Mouse (Mus musculus): ENCODE measurements around the gene Hoxb7. TPM values are rescaled to one million over a fixed set of nuclear protein-coding genes. Genes with fewer than 3 reads are reported as not detected.

The Hoxb7 gene
- polyA plus RNA-seq, 1 experiment from 2014 or later: 45.6 TPM

- Histone ChIP-seq H3K4me3 (replicated peaks; ENCODE audit: low read length) (peak overlapping the region; percentile 48), H3K27me3 (ENCODE audit: control insufficient read depth, insufficient read depth, low read length) (peaks cover 93% of the 10 kb centered on the region), H3K27ac (peak overlapping the region; percentile 85; the same call in 1 of the 2 replicates), H3K9me3 (ENCODE audit: control insufficient read depth, low read length) (no peaks in the 10 kb centered on the region), H3K4me1 (replicated peaks; ENCODE audit: control insufficient read depth, insufficient read depth, low read length) (no peaks in the 10 kb centered on the region), H3K36me3 (replicated peaks; ENCODE audit: control insufficient read depth, insufficient read depth) (no peaks in the 10 kb centered on the region), H3K9ac (peak overlapping the region; percentile 97), H3K4me2 (replicated peaks) (peak overlapping the region; percentile 77)
- no peak for DNase-seq (ENCODE audit: low spot score)
- no peak for ATAC-seq (ENCODE audit: low FRiP score)
- WGBS: 2% methylated on average over 3 of the region's 3 CpGs
Observed at GRCm38 (mm10) chr11:96297428-96297827, 11.0 kb downstream of the Hoxb7 start.

GRCm38 (mm10) chr11:96297968-96298635 is 11.7 kb downstream of the Hoxb7 start:
- H3K9ac ChIP-seq: peak overlapping the region; percentile 97
- H3K9me3 ChIP-seq (ENCODE audit: control insufficient read depth, low read length): no peaks in the 10 kb centered on the region
- WGBS: 2% methylated on average over 11 of the region's 11 CpGs
- H3K27me3 ChIP-seq (ENCODE audit: control insufficient read depth, insufficient read depth, low read length): peaks cover 93% of the 10 kb centered on the region
- H3K4me3 ChIP-seq (replicated peaks; ENCODE audit: low read length): peak overlapping the region; percentile 48
- H3K4me1 ChIP-seq (replicated peaks; ENCODE audit: control insufficient read depth, insufficient read depth, low read length): no peaks in the 10 kb centered on the region
- H3K27ac ChIP-seq: peak overlapping the region; percentile 85
- H3K4me2 ChIP-seq (replicated peaks): peak overlapping the region; percentile 77
- DNase-seq (ENCODE audit: low spot score) (no peak), ATAC-seq (ENCODE audit: low FRiP score) (no peak)
- H3K36me3 ChIP-seq (replicated peaks; ENCODE audit: control insufficient read depth, insufficient read depth): no peaks in the 10 kb centered on the region

DNA sequence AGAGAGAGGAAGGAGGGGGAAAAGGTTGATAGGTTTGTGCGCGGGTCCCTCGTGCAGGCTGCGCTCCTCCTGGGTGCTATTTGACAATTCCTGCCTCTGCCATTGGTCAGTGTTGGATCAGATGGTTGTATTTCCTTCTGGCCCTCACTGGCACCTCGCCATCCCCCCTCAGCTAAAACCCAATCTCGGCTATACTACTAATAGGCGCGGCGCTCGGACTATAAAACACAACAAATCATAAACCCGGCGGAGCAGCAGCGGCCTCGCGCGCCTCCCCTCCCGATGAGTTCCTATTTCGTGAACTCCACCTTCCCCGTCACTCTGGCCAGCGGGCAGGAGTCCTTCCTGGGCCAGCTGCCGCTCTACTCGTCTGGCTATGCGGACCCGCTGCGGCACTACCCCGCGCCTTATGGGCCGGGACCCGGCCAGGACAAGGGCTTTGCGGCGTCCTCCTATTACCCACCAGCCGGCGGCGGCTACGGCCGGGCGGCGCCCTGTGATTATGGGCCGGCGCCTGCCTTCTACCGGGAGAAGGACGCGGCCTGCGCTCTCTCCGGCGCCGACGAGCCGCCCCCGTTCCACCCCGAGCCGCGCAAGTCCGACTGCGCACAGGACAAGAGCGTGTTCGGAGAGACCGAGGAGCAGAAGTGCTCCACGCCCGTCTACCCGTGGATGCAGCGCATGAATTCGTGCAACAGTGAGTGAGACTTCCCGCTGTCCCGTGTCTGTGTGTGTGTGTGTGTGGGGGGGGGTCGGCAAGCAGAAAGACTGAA is 12.7 kb downstream of the Hoxb7 start:
- peak overlapping the region; percentile 97 for H3K9ac ChIP-seq
- peaks cover 92% of the 10 kb centered on the region for H3K27me3 ChIP-seq (ENCODE audit: control insufficient read depth, insufficient read depth, low read length)
- no peaks in the 10 kb centered on the region for H3K9me3 ChIP-seq (ENCODE audit: control insufficient read depth, low read length)
- peak overlapping the region; percentile 85 for H3K27ac ChIP-seq
- ATAC-seq (ENCODE audit: low FRiP score) (no peak), DNase-seq (ENCODE audit: low spot score) (peak; percentile 44)
- no peaks in the 10 kb centered on the region for H3K36me3 ChIP-seq (replicated peaks; ENCODE audit: control insufficient read depth, insufficient read depth)
- no peaks in the 10 kb centered on the region for H3K4me1 ChIP-seq (replicated peaks; ENCODE audit: control insufficient read depth, insufficient read depth, low read length)
- peak overlapping the region; percentile 77 for H3K4me2 ChIP-seq (replicated peaks)
- under 1% methylated on average over 66 of the region's 66 CpGs for WGBS
- H3K4me3 ChIP-seq (replicated peaks; ENCODE audit: low read length): peak overlapping the region; percentile 48

- H3K27ac ChIP-seq: peak overlapping the region; percentile 85
- H3K4me2 ChIP-seq (replicated peaks): peak overlapping the region; percentile 77
- H3K9ac ChIP-seq: peak overlapping the region; percentile 97
- no peaks in the 10 kb centered on the region for H3K9me3 ChIP-seq (ENCODE audit: control insufficient read depth, low read length)
- peak overlapping the region; percentile 48 for H3K4me3 ChIP-seq (replicated peaks; ENCODE audit: low read length)
- WGBS: under 1% methylated on average over 9 of the region's 9 CpGs
- no peaks in the 10 kb centered on the region for H3K36me3 ChIP-seq (replicated peaks; ENCODE audit: control insufficient read depth, insufficient read depth)
- DNase-seq (ENCODE audit: low spot score) (no peak), ATAC-seq (ENCODE audit: low FRiP score) (no peak)
- H3K4me1 ChIP-seq (replicated peaks; ENCODE audit: control insufficient read depth, insufficient read depth, low read length): no peaks in the 10 kb centered on the region
- H3K27me3 ChIP-seq (ENCODE audit: control insufficient read depth, insufficient read depth, low read length): peaks cover 88% of the 10 kb centered on the region
Observed at GRCm38 (mm10) chr11:96299781-96300180, 13.4 kb downstream of the Hoxb7 start.

- DNase-seq (ENCODE audit: low spot score): no peak
- Histone ChIP-seq H3K27me3 (ENCODE audit: control insufficient read depth, insufficient read depth, low read length) (peaks cover 88% of the 10 kb centered on the region), H3K9ac (peak overlapping the region; percentile 97), H3K4me1 (replicated peaks; ENCODE audit: control insufficient read depth, insufficient read depth, low read length) (no peaks in the 10 kb centered on the region), H3K36me3 (replicated peaks; ENCODE audit: control insufficient read depth, insufficient read depth) (no peaks in the 10 kb centered on the region), H3K9me3 (ENCODE audit: control insufficient read depth, low read length) (no peaks in the 10 kb centered on the region), H3K27ac (peak overlapping the region; percentile 85), H3K4me3 (replicated peaks; ENCODE audit: low read length) (peak overlapping the region; percentile 48), H3K4me2 (replicated peaks) (peak overlapping the region; percentile 77)
- no peak for ATAC-seq (ENCODE audit: low FRiP score)
- under 1% methylated on average over 35 of the region's 35 CpGs for WGBS
Observed at GRCm38 (mm10) chr11:96300354-96301063, 14.1 kb downstream of the Hoxb7 start.

GRCm38 (mm10) chr11:96301064-96301431 is 14.6 kb downstream of the Hoxb7 start:
- 2% methylated on average over 10 of the region's 10 CpGs for WGBS
- Histone ChIP-seq H3K27me3 (ENCODE audit: control insufficient read depth, insufficient read depth, low read length) (peaks cover 88% of the 10 kb centered on the region), H3K4me2 (replicated peaks) (peak overlapping the region; percentile 77)

GRCm38 (mm10) chr11:96301837-96302236 is 15.4 kb downstream of the Hoxb7 start:
- Histone ChIP-seq H3K27me3 (ENCODE audit: control insufficient read depth, insufficient read depth, low read length) (peaks cover 88% of the 10 kb centered on the region), H3K4me1 (replicated peaks; ENCODE audit: control insufficient read depth, insufficient read depth, low read length) (no peaks in the 10 kb centered on the region), H3K4me2 (replicated peaks) (peak overlapping the region; percentile 77), H3K9ac (peak overlapping the region; percentile 97), H3K36me3 (replicated peaks; ENCODE audit: control insufficient read depth, insufficient read depth) (no peaks in the 10 kb centered on the region), H3K27ac (peak overlapping the region; percentile 99), H3K4me3 (replicated peaks; ENCODE audit: low read length) (peak overlapping the region; percentile 48), H3K9me3 (ENCODE audit: control insufficient read depth, low read length) (no peaks in the 10 kb centered on the region)
- ATAC-seq (ENCODE audit: low FRiP score) (no peak), DNase-seq (ENCODE audit: low spot score) (no peak)
- 2% methylated on average over 15 of the region's 15 CpGs for WGBS

More at GRCm38 (mm10) chr11:96301064-96301431, 14.6 kb downstream of the Hoxb7 start:
- peak overlapping the region; percentile 97 for H3K9ac ChIP-seq
- no peaks in the 10 kb centered on the region for H3K4me1 ChIP-seq (replicated peaks; ENCODE audit: control insufficient read depth, insufficient read depth, low read length)
- H3K36me3 ChIP-seq (replicated peaks; ENCODE audit: control insufficient read depth, insufficient read depth): no peaks in the 10 kb centered on the region
- H3K4me3 ChIP-seq (replicated peaks; ENCODE audit: low read length): peak overlapping the region; percentile 48
- ATAC-seq (ENCODE audit: low FRiP score): no peak
- no peaks in the 10 kb centered on the region for H3K9me3 ChIP-seq (ENCODE audit: control insufficient read depth, low read length)
- peak overlapping the region; percentile 85 for H3K27ac ChIP-seq
- no peak for DNase-seq (ENCODE audit: low spot score)

GRCm38 (mm10) chr11:96302381-96303150 is 16.1 kb downstream of the Hoxb7 start:
- Histone ChIP-seq H3K36me3 (replicated peaks; ENCODE audit: control insufficient read depth, insufficient read depth) (no peaks in the 10 kb centered on the region), H3K27me3 (ENCODE audit: control insufficient read depth, insufficient read depth, low read length) (peaks cover 88% of the 10 kb centered on the region), H3K27ac (peak overlapping the region; percentile 99), H3K4me3 (replicated peaks; ENCODE audit: low read length) (peak overlapping the region; percentile 48), H3K4me1 (replicated peaks; ENCODE audit: control insufficient read depth, insufficient read depth, low read length) (no peaks in the 10 kb centered on the region), H3K9ac (peak overlapping the region; percentile 97), H3K4me2 (replicated peaks) (peak overlapping the region; percentile 77), H3K9me3 (ENCODE audit: control insufficient read depth, low read length) (no peaks in the 10 kb centered on the region)
- 4% methylated on average over 23 of the region's 23 CpGs for WGBS
- DNase-seq (ENCODE audit: low spot score) (no peak), ATAC-seq (ENCODE audit: low FRiP score) (no peak)
